In the genomic region with DNA sequence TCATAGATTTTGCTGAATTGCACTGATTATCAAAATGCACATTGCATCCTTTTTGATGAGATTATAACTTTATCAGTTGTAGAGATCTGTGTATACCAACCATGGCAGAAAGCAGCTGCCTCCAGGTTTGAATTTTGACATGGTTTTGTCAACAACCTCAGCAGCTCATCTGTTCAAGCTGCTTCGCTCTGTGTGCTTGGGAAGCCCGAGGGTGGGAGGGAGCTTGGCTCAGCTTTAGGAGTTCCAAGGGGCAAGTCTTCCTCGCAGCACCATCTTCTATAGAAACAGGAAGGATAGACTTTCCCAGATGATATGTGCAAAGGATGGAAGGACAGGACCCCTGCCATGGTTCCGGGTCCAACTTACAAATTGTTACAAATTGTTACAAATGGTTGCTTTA, we compare ENCODE assay signal across 13 mouse cellular contexts.
"Had no signal": no experiment of that assay in that cellular context is flagged by ENCODE, and none has a peak within 500 bp of the region (broad histone marks: within the 10 kb centered on the region; RNA-seq: fewer than 3 reads in every experiment).

No protein-coding gene starts in this region.

- H3K9ac ChIP-seq: kidney, embryonic 15.5 days; liver, embryonic 13.5 days had no signal

- H3K27ac ChIP-seq: kidney, embryonic 15.5 days; liver, embryonic 13.5 days had no signal

- H3K4me2 ChIP-seq: kidney, embryonic 15.5 days; liver, embryonic 13.5 days; midbrain, embryonic 11.5 days had no signal

- H3K9me3 ChIP-seq: kidney, embryonic 15.5 days; liver, embryonic 13.5 days had no signal

- H3K4me3 ChIP-seq: kidney, embryonic 15.5 days; liver, embryonic 13.5 days had no signal

- H3K4me1 ChIP-seq: liver, embryonic 13.5 days had no signal

- H3K27me3 ChIP-seq: kidney, embryonic 15.5 days; liver, embryonic 13.5 days had no signal

- DNase-seq: kidney, adult 8-10 months; kidney, postnatal 10 days; kidney, postnatal 36 days; layer of hippocampus, adult 9-11 months; liver, embryonic 13.5 days; lung, adult 2 months; lung, postnatal 14 days; lung, postnatal 4 days; midbrain, embryonic 14.5 days; thymus, adult 2 months; thymus, postnatal 36 days had no signal

- H3K36me3 ChIP-seq: kidney, embryonic 15.5 days; liver, embryonic 13.5 days had no signal
